Mouse (Mus musculus) neural tube, embryonic 11.5 days (tissue): ENCODE measurements around the gene Foxk1. TPM values are rescaled to one million over a fixed set of nuclear protein-coding genes. Genes with fewer than 3 reads are reported as not detected.

Experiments used
- ATAC-seq: fragments of 200-750 bp; cut with Nextera tagmentation; 2 replicates; pipeline ENCODE4 v1.8.0; 2017; ENCODE audit warnings: moderate number of reproducible peaks, mild to moderate bottlenecking, moderate TSS enrichment, moderate library complexity; ENCODE audit not compliant: insufficient read depth, low FRiP score, low TSS enrichment
- DNase-seq: peaks from one replicate; pipeline ENCODE4 v3.0.0-alpha.2; 2015; ENCODE audit warnings: low spot score
- H3K27ac ChIP-seq: fragments of 300-500 bp; sonication (generic); 2 replicates; pipeline ENCODE4 v1.5.1; 2014; ENCODE audit warnings: low read depth, mild to moderate bottlenecking, low read length
- H3K27me3 ChIP-seq: fragments of 300-500 bp; sonication (generic); 2 replicates; pipeline ENCODE4 v1.6.1; 2014; ENCODE audit warnings: mild to moderate bottlenecking, low read length, mixed read lengths; ENCODE audit not compliant: control insufficient read depth, insufficient read depth
- H3K36me3 ChIP-seq: fragments of 300-500 bp; sonication (generic); 2 replicates; pipeline ENCODE4 v1.6.1; 2014; ENCODE audit warnings: mild to moderate bottlenecking, low read length, moderate library complexity, mixed read lengths; ENCODE audit not compliant: control insufficient read depth, insufficient read depth
- H3K4me1 ChIP-seq: fragments of 300-500 bp; sonication (generic); 2 replicates; pipeline ENCODE4 v1.6.1; 2014; ENCODE audit warnings: low read length, mixed read lengths; ENCODE audit not compliant: control insufficient read depth, insufficient read depth
- H3K4me2 ChIP-seq: fragments of 300-500 bp; sonication (generic); 2 replicates; pipeline ENCODE4 v1.6.1; 2014; ENCODE audit warnings: low read depth, mild to moderate bottlenecking, moderate library complexity
- H3K4me3 ChIP-seq: fragments of 300-500 bp; sonication (generic); 2 replicates; pipeline ENCODE4 v1.5.1; 2014; ENCODE audit warnings: low read depth, low read length
- H3K9ac ChIP-seq: fragments of 300-500 bp; sonication (generic); 2 replicates; pipeline ENCODE4 v1.6.1; 2014; ENCODE audit warnings: mild to moderate bottlenecking, low read length
- H3K9me3 ChIP-seq: fragments of 300-500 bp; sonication (generic); 2 replicates; pipeline ENCODE4 v1.6.1; 2016; ENCODE audit warnings: low read length; ENCODE audit not compliant: control insufficient read depth
- WGBS: fragments of 180-500 bp; shearing (Covaris S2); extraction: QIAGEN DNeasy Blood & Tissue Kit; methylation state at CpG from one replicate; pipeline ENCODE4 v1.1.7; 2014; 5-methylcytosine and 5-hydroxymethylcytosine counted together
- polyA plus RNA-seq: library from polyadenylated mRNA; unstranded; fragments of >200 nt; fragmentation: Nextera tagmentation; extraction: Ambion mirVana; gene quantifications from 2 replicates; pipeline ENCODE4 v1.2.1, GENCODE M21; 2014

The Foxk1 gene
- polyA plus RNA-seq, result 3.9 and 4.7 TPM in 2 replicates

- under 1% methylated on average over 47 of the region's 60 CpGs for whole genome bisulfite sequencing
- peak within 1 kb of the TSS; percentile 78 for H3K4me3 ChIP-seq
- ATAC-seq (peak; percentile 89), DNase-seq (peak; percentile 96)
- H3K4me2 ChIP-seq, result peak within 1 kb of the TSS; percentile 93
- H3K9me3 ChIP-seq, result no peaks in the 10 kb centered on the region
- H3K36me3 ChIP-seq, result no peaks in the 10 kb centered on the region
- H3K4me1 ChIP-seq, result peaks cover 23% of the 10 kb centered on the region
- H3K27me3 ChIP-seq, result no peaks in the 10 kb centered on the region
- H3K9ac ChIP-seq, result peak within 1 kb of the TSS; percentile 88
- H3K27ac ChIP-seq, result peak within 1 kb of the TSS; percentile 67
Measured at GRCm38 (mm10) chr5:142400981-142401640, at the start of gene Foxk1. Gene Foxk1, plus strand, starts transcription at chr5:142401497.

GRCm38 (mm10) chr5:142352336-142352892 is 48.9 kb upstream of the Foxk1 start:
- no peaks in the 10 kb centered on the region for H3K9me3 ChIP-seq
- no peak for ATAC-seq
- no peak for DNase-seq
- no peak overlapping the region for H3K27ac ChIP-seq
- H3K4me1 ChIP-seq, result no peaks in the 10 kb centered on the region
- H3K4me2 ChIP-seq, result no peak overlapping the region
- no peaks in the 10 kb centered on the region for H3K36me3 ChIP-seq
- 91% methylated on average over 5 of the region's 5 CpGs for WGBS
- no peaks in the 10 kb centered on the region for H3K27me3 ChIP-seq
- H3K9ac ChIP-seq, result no peak overlapping the region
- H3K4me3 ChIP-seq, result no peak overlapping the region

GRCm38 (mm10) chr5:142355144-142355543 is 46.2 kb upstream of the Foxk1 start:
- no peaks in the 10 kb centered on the region for H3K36me3 ChIP-seq
- no peak for DNase-seq
- ATAC-seq, result no peak
- H3K27ac ChIP-seq, result no peak overlapping the region
- no peaks in the 10 kb centered on the region for H3K9me3 ChIP-seq
- WGBS, result 89% methylated on average over 3 of the region's 3 CpGs
- H3K4me2 ChIP-seq, result no peak overlapping the region
- H3K27me3 ChIP-seq, result no peaks in the 10 kb centered on the region
- no peaks in the 10 kb centered on the region for H3K4me1 ChIP-seq
- no peak overlapping the region for H3K9ac ChIP-seq
- H3K4me3 ChIP-seq, result no peak overlapping the region

GRCm38 (mm10) chr5:142361166-142361565 is 40.1 kb upstream of the Foxk1 start:
- Histone ChIP-seq H3K9me3 (no peaks in the 10 kb centered on the region), H3K4me2 (no peak overlapping the region), H3K27me3 (no peaks in the 10 kb centered on the region), H3K36me3 (no peaks in the 10 kb centered on the region), H3K9ac (no peak overlapping the region), H3K4me3 (no peak overlapping the region), H3K4me1 (no peaks in the 10 kb centered on the region), H3K27ac (no peak overlapping the region)
- DNase-seq (no peak), ATAC-seq (no peak)
- WGBS, result 78% methylated on average over 5 of the region's 5 CpGs

- Histone ChIP-seq H3K4me3 (no peak overlapping the region), H3K27ac (no peak overlapping the region), H3K4me1 (peaks cover 5% of the 10 kb centered on the region; the same call in 1 of the 2 replicates), H3K4me2 (no peak overlapping the region), H3K9me3 (no peaks in the 10 kb centered on the region), H3K27me3 (no peaks in the 10 kb centered on the region), H3K9ac (no peak overlapping the region), H3K36me3 (no peaks in the 10 kb centered on the region)
- DNase-seq (no peak), ATAC-seq (no peak)
- 85% methylated on average over 3 of the region's 3 CpGs for WGBS
Measured at GRCm38 (mm10) chr5:142362894-142363293, 38.4 kb upstream of the Foxk1 start.

- no peaks in the 10 kb centered on the region for H3K36me3 ChIP-seq
- H3K4me3 ChIP-seq, result no peak overlapping the region
- DNase-seq (no peak), ATAC-seq (no peak)
- H3K27ac ChIP-seq, result no peak overlapping the region
- H3K9me3 ChIP-seq, result no peaks in the 10 kb centered on the region
- peaks cover 10% of the 10 kb centered on the region for H3K4me1 ChIP-seq
- no peak overlapping the region for H3K9ac ChIP-seq
- no peaks in the 10 kb centered on the region for H3K27me3 ChIP-seq
- H3K4me2 ChIP-seq, result no peak overlapping the region
- WGBS, result 66% methylated on average over 5 of the region's 5 CpGs
Measured at GRCm38 (mm10) chr5:142364095-142364494, 37.2 kb upstream of the Foxk1 start.

- Histone ChIP-seq H3K9me3 (no peaks in the 10 kb centered on the region), H3K27ac (no peak overlapping the region), H3K4me1 (peaks cover 19% of the 10 kb centered on the region), H3K4me2 (peak overlapping the region; percentile 83), H3K27me3 (no peaks in the 10 kb centered on the region), H3K9ac (peak overlapping the region; percentile 49), H3K36me3 (no peaks in the 10 kb centered on the region), H3K4me3 (peak overlapping the region; percentile 36)
- WGBS, result 1% methylated on average over 83 of the region's 83 CpGs
- DNase-seq, result peak; percentile 97
- ATAC-seq, result peak; percentile 85
Measured at GRCm38 (mm10) chr5:142367085-142368081, 33.9 kb upstream of the Foxk1 start.

GRCm38 (mm10) chr5:142368122-142368521 is 33.2 kb upstream of the Foxk1 start:
- Histone ChIP-seq H3K9ac (peak overlapping the region; percentile 49), H3K27me3 (no peaks in the 10 kb centered on the region), H3K4me1 (peaks cover 22% of the 10 kb centered on the region), H3K9me3 (no peaks in the 10 kb centered on the region), H3K36me3 (no peaks in the 10 kb centered on the region), H3K4me3 (peak overlapping the region; percentile 36), H3K4me2 (peak overlapping the region; percentile 83), H3K27ac (no peak overlapping the region)
- WGBS, result 66% methylated on average over 5 of the region's 5 CpGs
- no peak for ATAC-seq
- no peak for DNase-seq
